Mouse (Mus musculus): ENCODE results near the gene Aasdh. TPM values are rescaled to one million over a fixed set of nuclear protein-coding genes. Genes with fewer than 3 reads are reported as not detected.

Aasdh gene
- polyA plus RNA-seq, 1 experiment from 2014 or later = 5.1 TPM

- Histone ChIP-seq H3K4me2 (ENCODE audit: low read depth, low read length) (no peak overlapping the region), H3K27ac (ENCODE audit: low read depth) (no peak overlapping the region), H3K4me3 (ENCODE audit: low read depth, low read length) (no peak overlapping the region), H3K9me3 (ENCODE audit: low read length) (no peaks in the 10 kb centered on the region), H3K36me3 (replicated peaks; ENCODE audit: insufficient read depth, low read length) (no peaks in the 10 kb centered on the region), H3K9ac (replicated peaks) (no peak overlapping the region), H3K4me1 (ENCODE audit: insufficient read depth) (no peaks in the 10 kb centered on the region), H3K27me3 (ENCODE audit: insufficient read depth, low read length) (no peaks in the 10 kb centered on the region)
- WGBS (ENCODE audit: insufficient replicate concordance) = 74% methylated on average over 6 of the region's 6 CpGs
- DNase-seq (no peak), ATAC-seq (no peak)
- no peak for TF ChIP-seq CTCF (IDR thresholded peaks at IDR 0.05; ENCODE audit: low read depth)
- no peak for TF ChIP-seq EP300 (IDR thresholded peaks at IDR 0.05; ENCODE audit: low read depth)
Observed at GRCm38 (mm10) chr5:76839786-76840185, 65.5 kb downstream of the Aasdh start.

- no peak overlapping the region for H3K27ac ChIP-seq (ENCODE audit: low read depth)
- ATAC-seq = no peak
- H3K9me3 ChIP-seq (ENCODE audit: low read length) = no peaks in the 10 kb centered on the region
- TF ChIP-seq CTCF (IDR thresholded peaks at IDR 0.05; ENCODE audit: low read depth) (no peak), EP300 (IDR thresholded peaks at IDR 0.05; ENCODE audit: low read depth) (no peak)
- WGBS (ENCODE audit: insufficient replicate concordance) = 74% methylated on average over 5 of the region's 5 CpGs
- H3K4me2 ChIP-seq (ENCODE audit: low read depth, low read length) = no peak overlapping the region
- H3K4me1 ChIP-seq (ENCODE audit: insufficient read depth) = no peaks in the 10 kb centered on the region
- H3K9ac ChIP-seq (replicated peaks) = no peak overlapping the region
- no peak for DNase-seq
- no peak overlapping the region for H3K4me3 ChIP-seq (ENCODE audit: low read depth, low read length)
- no peaks in the 10 kb centered on the region for H3K27me3 ChIP-seq (ENCODE audit: insufficient read depth, low read length)
- no peaks in the 10 kb centered on the region for H3K36me3 ChIP-seq (replicated peaks; ENCODE audit: insufficient read depth, low read length)
Observed at GRCm38 (mm10) chr5:76837018-76837417, 68.3 kb downstream of the Aasdh start.

- no peak for ATAC-seq
- H3K27ac ChIP-seq (ENCODE audit: low read depth) = no peak overlapping the region
- TF ChIP-seq CTCF (IDR thresholded peaks at IDR 0.05; ENCODE audit: low read depth) (no peak), EP300 (IDR thresholded peaks at IDR 0.05; ENCODE audit: low read depth) (no peak)
- no peak for DNase-seq
- H3K4me1 ChIP-seq (ENCODE audit: insufficient read depth) = no peaks in the 10 kb centered on the region
- H3K9ac ChIP-seq (replicated peaks) = no peak overlapping the region
- WGBS (ENCODE audit: insufficient replicate concordance) = 75% methylated on average over 17 of the region's 17 CpGs
- no peaks in the 10 kb centered on the region for H3K36me3 ChIP-seq (replicated peaks; ENCODE audit: insufficient read depth, low read length)
- no peaks in the 10 kb centered on the region for H3K9me3 ChIP-seq (ENCODE audit: low read length)
- no peak overlapping the region for H3K4me2 ChIP-seq (ENCODE audit: low read depth, low read length)
- H3K27me3 ChIP-seq (ENCODE audit: insufficient read depth, low read length) = no peaks in the 10 kb centered on the region
- no peak overlapping the region for H3K4me3 ChIP-seq (ENCODE audit: low read depth, low read length)
Observed at GRCm38 (mm10) chr5:76832529-76833210, 72.6 kb downstream of the Aasdh start.

- H3K4me1 ChIP-seq (ENCODE audit: insufficient read depth) = no peaks in the 10 kb centered on the region
- H3K27ac ChIP-seq (ENCODE audit: low read depth) = no peak overlapping the region
- no peak overlapping the region for H3K4me2 ChIP-seq (ENCODE audit: low read depth, low read length)
- TF ChIP-seq EP300 (IDR thresholded peaks at IDR 0.05; ENCODE audit: low read depth) = no peak
- no peak for TF ChIP-seq CTCF (IDR thresholded peaks at IDR 0.05; ENCODE audit: low read depth)
- no peak overlapping the region for H3K4me3 ChIP-seq (ENCODE audit: low read depth, low read length)
- no peaks in the 10 kb centered on the region for H3K9me3 ChIP-seq (ENCODE audit: low read length)
- H3K27me3 ChIP-seq (ENCODE audit: insufficient read depth, low read length) = no peaks in the 10 kb centered on the region
- no peaks in the 10 kb centered on the region for H3K36me3 ChIP-seq (replicated peaks; ENCODE audit: insufficient read depth, low read length)
- H3K9ac ChIP-seq (replicated peaks) = no peak overlapping the region
- ATAC-seq (no peak), DNase-seq (no peak)
- 83% methylated on average over 7 of the region's 7 CpGs for WGBS (ENCODE audit: insufficient replicate concordance)
Observed at GRCm38 (mm10) chr5:76828527-76829240, 76.6 kb downstream of the Aasdh start.

Other genes with a start within 250 kb of the Aasdh start
- 2.5 and 3.9 TPM in 2 replicates for gene C530008M17Rik, start 249.0 kb downstream of the Aasdh start, polyA plus RNA-seq (2015; fragmentation: Nextera tagmentation; extraction: Ambion mirVana)
- 95.3 and 111 TPM in 2 replicates for gene Paics, start 45.8 kb upstream of the Aasdh start, polyA plus RNA-seq (2015; fragmentation: Nextera tagmentation; extraction: Ambion mirVana)
- gene Ppat, start 46.1 kb upstream of the Aasdh start, polyA plus RNA-seq (2015; fragmentation: Nextera tagmentation; extraction: Ambion mirVana) = 14.9 and 17.6 TPM in 2 replicates
- 34.4 TPM in 2 replicates for gene Srp72, start 69.2 kb upstream of the Aasdh start, polyA plus RNA-seq (2015; fragmentation: Nextera tagmentation; extraction: Ambion mirVana)
- 0.22 TPM in 2 replicates for gene Arl9, start 98.5 kb upstream of the Aasdh start, polyA plus RNA-seq (2015; fragmentation: Nextera tagmentation; extraction: Ambion mirVana)
- gene Thegl, start 110.5 kb upstream of the Aasdh start, polyA plus RNA-seq (2015; fragmentation: Nextera tagmentation; extraction: Ambion mirVana) = 0.19 and 0.20 TPM in 2 replicates
- 0.78 and 0.95 TPM in 2 replicates for gene Hopx, start 209.6 kb upstream of the Aasdh start, polyA plus RNA-seq (2015; fragmentation: Nextera tagmentation; extraction: Ambion mirVana)

All from liver, postnatal 0 days (tissue).